Mouse (Mus musculus) neural tube, embryonic 14.5 days (tissue): ENCODE data around the gene Fastkd3. TPM values are rescaled to one million over a fixed set of nuclear protein-coding genes. Genes with fewer than 3 reads are reported as not detected.
A peak's percentile ranks its signal among the peaks of the same experiment; 100 is the strongest.

Experiments
- ATAC-seq: fragments of 200-750 bp; cut with Nextera tagmentation; 2 replicates; pipeline ENCODE4 v1.8.0; 2017; ENCODE audit warnings: low read depth, mild to moderate bottlenecking, moderate TSS enrichment, moderate library complexity
- H3K27ac ChIP-seq: fragments of 300-500 bp; sonication (generic); 2 replicates; pipeline ENCODE4 v1.5.1; 2014; ENCODE audit warnings: low read depth, mild to moderate bottlenecking, control low read depth, low read length, moderate library complexity, mixed read lengths
- H3K27me3 ChIP-seq: fragments of 300-500 bp; sonication (generic); 2 replicates; pipeline ENCODE4 v1.6.1; 2014; ENCODE audit warnings: low read length; ENCODE audit not compliant: control insufficient read depth, insufficient read depth
- H3K36me3 ChIP-seq: fragments of 300-500 bp; sonication (generic); 2 replicates; pipeline ENCODE4 v1.6.1; 2014; ENCODE audit warnings: low read length, mixed read lengths; ENCODE audit not compliant: control insufficient read depth, insufficient read depth
- H3K4me1 ChIP-seq: fragments of 300-500 bp; sonication (generic); 2 replicates; pipeline ENCODE4 v1.6.1; 2014; ENCODE audit warnings: low read length; ENCODE audit not compliant: control insufficient read depth, insufficient read depth
- H3K4me2 ChIP-seq: fragments of 300-500 bp; sonication (generic); 2 replicates; pipeline ENCODE4 v1.6.1; 2014; ENCODE audit warnings: mild to moderate bottlenecking, low read depth, low read length, control low read depth
- H3K4me3 ChIP-seq: fragments of 300-500 bp; sonication (generic); 2 replicates; pipeline ENCODE4 v1.5.1; 2014; ENCODE audit warnings: low read depth, low read length, control low read depth, mixed read lengths
- H3K9ac ChIP-seq: fragments of 300-500 bp; sonication (generic); replicated peaks from 2 replicates; pipeline ENCODE4 v1.6.1; 2014; ENCODE audit warnings: low read depth, mild to moderate bottlenecking, control low read depth, low read length, mixed read lengths
- H3K9me3 ChIP-seq: fragments of 300-500 bp; sonication (generic); 2 replicates; pipeline ENCODE4 v1.6.1; 2016; ENCODE audit warnings: low read length; ENCODE audit not compliant: control insufficient read depth
- whole genome bisulfite sequencing: fragments of 180-500 bp; shearing (Covaris S2); extraction: QIAGEN DNeasy Blood & Tissue Kit; methylation state at CpG from one replicate; pipeline ENCODE4 v1.1.7; 2014; 5-methylcytosine and 5-hydroxymethylcytosine counted together
- polyA plus RNA-seq: library from polyadenylated mRNA; unstranded; fragments of >200 nt; fragmentation: Nextera tagmentation; extraction: Ambion mirVana; gene quantifications from 2 replicates; pipeline ENCODE4 v1.2.1, GENCODE M21; 2014

Fastkd3 gene
- polyA plus RNA-seq, 1 experiment from 2014 or later = 23.7 TPM

DNA sequence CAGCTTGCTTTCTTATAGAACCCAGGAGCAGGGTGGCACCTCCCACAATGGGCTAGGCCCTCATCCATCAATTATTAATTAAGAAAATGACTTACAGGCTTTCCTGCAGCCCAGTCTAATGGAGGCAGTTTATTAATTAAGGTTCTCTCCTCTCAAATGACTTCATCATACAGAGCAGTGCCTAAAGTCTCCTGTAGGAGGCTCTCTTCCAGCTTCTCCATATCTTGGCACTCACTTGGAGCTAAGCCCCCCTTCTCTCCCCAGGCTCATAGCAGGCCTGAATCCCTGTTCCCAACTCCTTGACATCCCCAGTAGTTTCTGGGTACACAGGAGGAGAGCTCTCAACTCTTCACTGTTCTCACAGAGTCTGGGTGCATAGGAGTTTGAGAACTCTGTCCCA is 16.9 kb downstream of the Fastkd3 start:
- ATAC-seq = no peak
- H3K9me3 ChIP-seq = no peaks in the 10 kb centered on the region
- no peaks in the 10 kb centered on the region for H3K27me3 ChIP-seq
- no peak overlapping the region for H3K9ac ChIP-seq
- H3K4me2 ChIP-seq = no peak overlapping the region
- H3K4me1 ChIP-seq = no peaks in the 10 kb centered on the region
- no peak overlapping the region for H3K27ac ChIP-seq
- no peaks in the 10 kb centered on the region for H3K36me3 ChIP-seq
- no peak overlapping the region for H3K4me3 ChIP-seq

DNA sequence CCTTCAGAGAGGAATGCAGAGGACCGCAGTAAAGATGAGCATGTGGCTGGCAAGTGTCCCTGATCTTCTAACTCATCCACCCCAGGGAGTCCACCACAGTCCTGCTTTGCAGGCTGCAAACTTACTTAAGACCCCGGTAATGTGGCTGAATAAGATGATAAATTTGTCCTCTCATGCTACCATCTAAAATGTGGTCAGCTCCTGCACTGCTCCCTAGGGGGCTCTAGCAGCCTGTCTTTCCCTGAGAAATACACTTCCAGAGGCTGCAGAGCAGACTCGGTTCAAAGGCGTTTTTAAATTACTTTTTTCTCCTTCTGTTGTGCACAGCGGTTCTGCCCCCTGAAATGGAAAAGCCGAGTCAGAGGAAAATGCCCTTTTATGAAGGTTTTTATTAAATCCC is 19.1 kb downstream of the Fastkd3 start:
- H3K27me3 ChIP-seq = no peaks in the 10 kb centered on the region
- no peak overlapping the region for H3K9ac ChIP-seq
- H3K4me2 ChIP-seq = no peak overlapping the region
- H3K4me3 ChIP-seq = no peak overlapping the region
- H3K27ac ChIP-seq = no peak overlapping the region
- H3K36me3 ChIP-seq = no peaks in the 10 kb centered on the region
- 10% methylated on average over 6 of the region's 6 CpGs for WGBS
- ATAC-seq = peak; percentile 36; the same call in 1 of the 2 replicates
- no peaks in the 10 kb centered on the region for H3K9me3 ChIP-seq
- 0 out of 2 replicates have a peak, but pooled peaks cover 3% of the 10 kb centered on the region for H3K4me1 ChIP-seq

DNA sequence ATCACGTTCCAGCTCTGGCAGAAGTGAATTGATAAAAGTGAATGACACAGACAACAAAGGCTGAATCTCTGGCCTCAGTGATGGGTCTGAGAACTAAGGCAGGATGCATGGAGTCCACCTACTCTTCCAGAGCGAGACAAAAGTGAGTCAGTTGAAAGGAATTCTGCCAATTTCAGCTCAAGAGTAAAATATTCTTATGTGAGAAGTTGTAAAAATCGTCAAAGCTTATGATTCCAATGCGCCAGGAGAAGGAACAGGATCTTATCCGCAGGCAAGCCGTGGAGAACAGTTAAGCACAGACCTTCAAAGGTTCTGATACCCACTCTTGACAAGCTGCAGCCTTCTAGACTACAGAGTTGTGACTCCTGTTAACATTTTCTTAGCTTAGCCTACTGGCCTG is 21.1 kb downstream of the Fastkd3 start:
- H3K9ac ChIP-seq = no peak overlapping the region
- no peaks in the 10 kb centered on the region for H3K36me3 ChIP-seq
- ATAC-seq = no peak
- H3K27ac ChIP-seq = no peak overlapping the region
- no peak overlapping the region for H3K4me2 ChIP-seq
- no peaks in the 10 kb centered on the region for H3K9me3 ChIP-seq
- no peaks in the 10 kb centered on the region for H3K27me3 ChIP-seq
- no peak overlapping the region for H3K4me3 ChIP-seq
- H3K4me1 ChIP-seq = 0 out of 2 replicates have a peak, but pooled peaks cover 3% of the 10 kb centered on the region
- WGBS = 75% methylated on average over 6 of the region's 6 CpGs

DNA sequence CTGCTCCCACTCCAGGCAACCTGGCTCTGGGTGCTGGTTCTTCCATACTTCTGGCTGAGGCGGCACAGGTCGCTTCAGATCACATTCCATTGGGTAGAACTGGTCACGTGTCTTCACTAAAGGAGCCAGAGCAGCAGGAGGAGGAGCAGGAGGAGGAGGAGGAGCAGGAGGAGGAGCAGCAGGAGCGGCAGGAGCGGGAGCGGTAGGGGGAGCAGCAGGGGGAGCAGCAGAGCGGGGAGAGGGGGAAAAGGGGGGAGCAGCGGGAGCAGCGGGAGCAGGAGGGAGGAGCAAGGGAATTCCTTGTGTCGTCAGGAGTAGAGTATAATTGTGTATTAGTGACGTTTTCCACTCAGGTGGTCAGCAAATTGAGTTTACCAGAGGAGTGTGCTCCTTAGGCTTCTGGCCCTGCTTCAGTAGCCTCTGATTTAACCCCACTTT is 23.7 kb downstream of the Fastkd3 start:
- ATAC-seq = peak; percentile 79
- 2% methylated on average over 9 of the region's 11 CpGs for WGBS
- Histone ChIP-seq H3K4me2 (peak overlapping the region; percentile 38), H3K4me1 (0 out of 2 replicates have a peak, but pooled peaks cover 3% of the 10 kb centered on the region), H3K4me3 (peak overlapping the region; percentile 14), H3K9ac (no peak overlapping the region), H3K9me3 (no peaks in the 10 kb centered on the region), H3K27ac (no peak overlapping the region), H3K36me3 (no peaks in the 10 kb centered on the region), H3K27me3 (no peaks in the 10 kb centered on the region)

DNA sequence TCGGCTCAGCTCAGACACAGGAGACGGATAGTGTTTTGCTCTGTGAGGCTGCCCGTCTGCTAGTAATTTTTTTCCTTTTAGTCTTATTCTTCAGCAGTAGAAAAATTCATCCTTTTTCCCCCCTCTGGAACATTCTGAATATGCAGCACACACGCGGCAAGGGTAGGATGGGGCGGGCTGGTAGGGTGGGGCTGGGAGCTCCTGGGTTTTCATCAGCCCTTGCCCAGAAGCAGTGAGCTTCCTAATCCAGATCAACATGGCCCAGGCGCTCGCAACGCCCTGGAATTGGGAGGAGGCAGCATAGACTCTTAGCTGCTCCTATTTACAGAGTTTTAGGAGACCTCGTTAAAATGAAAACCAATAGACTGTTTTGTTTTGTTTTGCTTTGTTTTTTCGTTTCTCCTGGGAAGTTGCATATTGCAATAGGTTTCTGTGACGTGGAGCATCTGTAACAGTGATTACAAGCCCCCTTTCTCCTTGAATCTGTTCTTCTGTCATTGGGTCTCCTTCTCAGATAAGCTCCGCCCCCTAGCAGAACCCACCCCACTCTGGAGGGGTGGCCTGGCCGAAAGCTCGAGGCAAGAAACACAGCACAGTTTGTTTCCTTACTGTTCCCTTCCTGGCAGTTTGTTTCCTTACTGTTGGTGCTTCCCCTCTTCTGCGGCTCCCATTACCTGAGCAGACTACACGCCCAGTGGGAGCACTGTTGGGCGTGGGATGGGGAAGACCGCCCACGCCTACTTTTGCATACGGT is 25.8 kb downstream of the Fastkd3 start:
- WGBS = 62% methylated on average over 21 of the region's 21 CpGs
- Histone ChIP-seq H3K4me2 (no peak overlapping the region), H3K4me3 (no peak overlapping the region), H3K9ac (no peak overlapping the region), H3K9me3 (no peaks in the 10 kb centered on the region), H3K36me3 (no peaks in the 10 kb centered on the region), H3K4me1 (0 out of 2 replicates have a peak, but pooled peaks cover 3% of the 10 kb centered on the region), H3K27ac (no peak overlapping the region), H3K27me3 (no peaks in the 10 kb centered on the region)
- peak; percentile 29; the same call in 1 of the 2 replicates for ATAC-seq

DNA sequence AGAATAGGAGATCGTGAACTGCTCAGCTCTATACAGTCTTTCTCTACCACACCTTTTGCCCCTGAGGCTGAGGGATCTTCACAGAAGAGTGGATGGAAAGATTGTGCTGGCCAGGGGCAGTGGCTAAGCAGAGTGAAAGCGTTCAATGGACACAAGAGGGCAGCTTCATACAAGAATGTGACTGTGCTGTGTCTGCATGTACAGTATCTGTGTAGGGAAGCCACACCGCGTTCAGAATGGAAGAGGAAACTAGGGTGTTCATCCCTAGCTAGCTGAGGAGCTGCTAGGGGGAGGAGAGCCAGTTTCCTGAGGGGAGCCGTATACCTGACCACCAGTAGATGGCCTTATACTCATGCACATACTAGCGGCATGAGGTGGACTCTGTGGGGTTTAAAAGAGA is 40.8 kb downstream of the Fastkd3 start:
- Histone ChIP-seq H3K27ac (no peak overlapping the region), H3K9me3 (no peaks in the 10 kb centered on the region), H3K27me3 (no peaks in the 10 kb centered on the region), H3K4me2 (no peak overlapping the region), H3K4me1 (no peaks in the 10 kb centered on the region), H3K4me3 (no peak overlapping the region), H3K9ac (no peak overlapping the region), H3K36me3 (no peaks in the 10 kb centered on the region)
- ATAC-seq = peak; percentile 84
- WGBS = 62% methylated on average over 6 of the region's 6 CpGs

DNA sequence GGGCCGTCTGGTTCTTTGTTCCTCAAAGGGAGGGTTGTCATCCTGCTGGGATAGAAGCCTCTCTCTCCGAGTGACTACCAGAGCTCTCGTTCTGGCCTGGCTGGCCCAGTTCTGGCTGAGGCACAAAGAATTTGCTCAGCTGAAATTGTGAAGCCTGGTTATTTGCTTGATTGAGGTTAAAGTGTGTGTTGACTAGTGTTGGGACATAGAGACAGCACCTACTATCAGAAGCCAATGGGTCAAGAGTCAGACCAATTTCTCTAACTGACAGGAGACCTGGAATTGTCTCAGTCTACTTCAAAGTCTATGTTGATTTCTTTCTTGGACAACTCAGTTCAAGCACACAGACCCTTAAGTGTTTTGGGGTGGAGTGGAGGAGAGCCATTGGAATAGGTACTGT is 45.0 kb downstream of the Fastkd3 start:
- 86% methylated on average over 3 of the region's 3 CpGs for WGBS
- Histone ChIP-seq H3K4me1 (no peaks in the 10 kb centered on the region), H3K4me3 (no peak overlapping the region), H3K4me2 (no peak overlapping the region), H3K27me3 (no peaks in the 10 kb centered on the region), H3K9me3 (no peaks in the 10 kb centered on the region), H3K27ac (no peak overlapping the region), H3K36me3 (no peaks in the 10 kb centered on the region), H3K9ac (no peak overlapping the region)
- ATAC-seq = no peak

Other genes with a start within 250 kb of the Fastkd3 start
- 12.0 and 14.8 TPM in 2 replicates for gene Mtrr, start 85 bp upstream of the Fastkd3 start, polyA plus RNA-seq
- 4.3 and 5.3 TPM in 2 replicates for gene 1700001L19Rik, start 15.2 kb downstream of the Fastkd3 start, polyA plus RNA-seq